Mouse (Mus musculus): ENCODE measurements at regions not wholly inside any gene's neighbourhood (a gene's known extent, or its start where the extent isn't known, plus 50 kb on each side); places are given as distances from the start of the nearest gene placed in this dataset.

GRCm38 (mm10) chr14:72884561-72884960, 164.4 kb downstream of the Cysltr2 start:
- no peaks in the 10 kb centered on the region for H3K36me3 ChIP-seq (ENCODE audit: control insufficient read depth, insufficient read depth, low read length)
- no peaks in the 10 kb centered on the region; the same call in 1 of the 2 replicates for H3K27me3 ChIP-seq (ENCODE audit: control insufficient read depth, insufficient read depth, low read length)
- no peak overlapping the region for H3K9ac ChIP-seq (ENCODE audit: low read depth, low read length)
- intact Hi-C loops (cut with DNase I): no loop called here
- no peaks in the 10 kb centered on the region for H3K4me1 ChIP-seq (ENCODE audit: control insufficient read depth, insufficient read depth, low read length)
- WGBS: 76% methylated on average over 4 of the region's 4 CpGs
- H3K79me2 ChIP-seq (replicated peaks; ENCODE audit: control insufficient read depth, insufficient read depth, low read length): no peaks in the 10 kb centered on the region
- DNase-seq: no peak
- TF ChIP-seq CTCF (IDR thresholded peaks at IDR 0.05) (no peak), POLR2A (IDR thresholded peaks at IDR 0.05; ENCODE audit: insufficient read depth, low read depth, low read length) (no peak), EP300 (IDR thresholded peaks at IDR 0.05; ENCODE audit: insufficient read depth, low read depth, low read length) (no peak)
- H3K4me3 ChIP-seq: no peak overlapping the region
- H3K27ac ChIP-seq: no peak overlapping the region

- no peaks in the 10 kb centered on the region for H3K27me3 ChIP-seq (ENCODE audit: control insufficient read depth, insufficient read depth, low read length)
- H3K36me3 ChIP-seq (ENCODE audit: control insufficient read depth, insufficient read depth, low read length): no peaks in the 10 kb centered on the region
- H3K27ac ChIP-seq: no peak overlapping the region
- no peak overlapping the region for H3K9ac ChIP-seq (ENCODE audit: low read depth, low read length)
- H3K4me1 ChIP-seq (ENCODE audit: control insufficient read depth, insufficient read depth, low read length): no peaks in the 10 kb centered on the region
- H3K79me2 ChIP-seq (replicated peaks; ENCODE audit: control insufficient read depth, insufficient read depth, low read length): no peaks in the 10 kb centered on the region
- no peak overlapping the region for H3K4me3 ChIP-seq
- intact Hi-C loops (cut with DNase I): no loop called here
- no peak for TF ChIP-seq POLR2A (IDR thresholded peaks at IDR 0.05; ENCODE audit: insufficient read depth, low read depth, low read length)
- TF ChIP-seq CTCF (IDR thresholded peaks at IDR 0.05): no peak
- no peak for TF ChIP-seq EP300 (IDR thresholded peaks at IDR 0.05; ENCODE audit: insufficient read depth, low read depth, low read length)
- DNase-seq: no peak
Observed at GRCm38 (mm10) chr14:72877132-72877531, 167.3 kb upstream of the Fndc3a start.

GRCm38 (mm10) chr14:72873494-72873893, 163.7 kb upstream of the Fndc3a start:
- Histone ChIP-seq H3K27ac (no peak overlapping the region), H3K9ac (ENCODE audit: low read depth, low read length) (no peak overlapping the region), H3K36me3 (ENCODE audit: control insufficient read depth, insufficient read depth, low read length) (no peaks in the 10 kb centered on the region), H3K4me3 (no peak overlapping the region), H3K4me1 (ENCODE audit: control insufficient read depth, insufficient read depth, low read length) (no peaks in the 10 kb centered on the region), H3K79me2 (replicated peaks; ENCODE audit: control insufficient read depth, insufficient read depth, low read length) (no peaks in the 10 kb centered on the region), H3K27me3 (ENCODE audit: control insufficient read depth, insufficient read depth, low read length) (no peaks in the 10 kb centered on the region)
- no peak for DNase-seq
- intact Hi-C loops (cut with DNase I): no loop called here
- 85% methylated on average over 3 of the region's 3 CpGs for WGBS
- TF ChIP-seq EP300 (IDR thresholded peaks at IDR 0.05; ENCODE audit: insufficient read depth, low read depth, low read length): no peak
- TF ChIP-seq CTCF (IDR thresholded peaks at IDR 0.05): no peak

- Histone ChIP-seq H3K27ac (no peak overlapping the region), H3K4me1 (ENCODE audit: control insufficient read depth, insufficient read depth, low read length) (no peaks in the 10 kb centered on the region), H3K4me3 (no peak overlapping the region), H3K9ac (ENCODE audit: low read depth, low read length) (no peak overlapping the region), H3K36me3 (ENCODE audit: control insufficient read depth, insufficient read depth, low read length) (no peaks in the 10 kb centered on the region), H3K79me2 (replicated peaks; ENCODE audit: control insufficient read depth, insufficient read depth, low read length) (no peaks in the 10 kb centered on the region), H3K27me3 (ENCODE audit: control insufficient read depth, insufficient read depth, low read length) (no peaks in the 10 kb centered on the region)
- intact Hi-C loops (cut with DNase I): no loop called here
- TF ChIP-seq POLR2A (IDR thresholded peaks at IDR 0.05; ENCODE audit: insufficient read depth, low read depth, low read length): no peak
- TF ChIP-seq CTCF (IDR thresholded peaks at IDR 0.05): no peak
- no peak for TF ChIP-seq EP300 (IDR thresholded peaks at IDR 0.05; ENCODE audit: insufficient read depth, low read depth, low read length)
- DNase-seq: no peak
- WGBS: 50% methylated on average over 20 of the region's 20 CpGs
Observed at GRCm38 (mm10) chr14:72869188-72869749, 159.5 kb upstream of the Fndc3a start.

GRCm38 (mm10) chr14:72866896-72867295, 157.1 kb upstream of the Fndc3a start:
- no peak for DNase-seq
- Histone ChIP-seq H3K4me3 (no peak overlapping the region), H3K9ac (ENCODE audit: low read depth, low read length) (no peak overlapping the region), H3K36me3 (ENCODE audit: control insufficient read depth, insufficient read depth, low read length) (no peaks in the 10 kb centered on the region), H3K27ac (no peak overlapping the region), H3K27me3 (ENCODE audit: control insufficient read depth, insufficient read depth, low read length) (no peaks in the 10 kb centered on the region), H3K4me1 (ENCODE audit: control insufficient read depth, insufficient read depth, low read length) (no peaks in the 10 kb centered on the region), H3K79me2 (replicated peaks; ENCODE audit: control insufficient read depth, insufficient read depth, low read length) (no peaks in the 10 kb centered on the region)
- TF ChIP-seq POLR2A (IDR thresholded peaks at IDR 0.05; ENCODE audit: insufficient read depth, low read depth, low read length) (no peak), CTCF (IDR thresholded peaks at IDR 0.05) (no peak), EP300 (IDR thresholded peaks at IDR 0.05; ENCODE audit: insufficient read depth, low read depth, low read length) (no peak)
- intact Hi-C loops (cut with DNase I): no loop called here
- WGBS: 67% methylated on average over 2 of the region's 2 CpGs

GRCm38 (mm10) chr14:72865531-72865930, 155.7 kb upstream of the Fndc3a start:
- no peaks in the 10 kb centered on the region for H3K4me1 ChIP-seq (ENCODE audit: control insufficient read depth, insufficient read depth, low read length)
- no peak overlapping the region for H3K4me3 ChIP-seq
- H3K9ac ChIP-seq (ENCODE audit: low read depth, low read length): no peak overlapping the region
- DNase-seq: no peak
- intact Hi-C loops (cut with DNase I): no loop called here
- H3K27ac ChIP-seq: peak overlapping the region; percentile 33
- H3K27me3 ChIP-seq (ENCODE audit: control insufficient read depth, insufficient read depth, low read length): no peaks in the 10 kb centered on the region
- TF ChIP-seq POLR2A (IDR thresholded peaks at IDR 0.05; ENCODE audit: insufficient read depth, low read depth, low read length) (no peak), CTCF (IDR thresholded peaks at IDR 0.05) (no peak), EP300 (IDR thresholded peaks at IDR 0.05; ENCODE audit: insufficient read depth, low read depth, low read length) (no peak)
- H3K36me3 ChIP-seq (ENCODE audit: control insufficient read depth, insufficient read depth, low read length): no peaks in the 10 kb centered on the region
- no peaks in the 10 kb centered on the region for H3K79me2 ChIP-seq (replicated peaks; ENCODE audit: control insufficient read depth, insufficient read depth, low read length)

Measured in heart, adult 2 months (tissue).